Mouse (Mus musculus): ENCODE measurements around the gene Zkscan3. TPM values are rescaled to one million over a fixed set of nuclear protein-coding genes. Genes with fewer than 3 reads are reported as not detected.

The Zkscan3 gene
- polyA plus RNA-seq (2015; fragmentation: Nextera tagmentation; extraction: Ambion mirVana): 65.7 and 71.5 TPM in 2 replicates

- peak within 1 kb of the TSS; percentile 92 for H3K27ac ChIP-seq
- H3K4me3 ChIP-seq: peak within 1 kb of the TSS; percentile 89
- no peaks in the 10 kb centered on the region for H3K27me3 ChIP-seq
- WGBS: under 1% methylated on average over 35 of the region's 35 CpGs
- ATAC-seq (replicated peaks; ENCODE audit: insufficient number of reproducible peaks, insufficient read depth, low FRiP score, low read depth): peak; percentile 92
- peak within 1 kb of the TSS; percentile 61 for H3K4me2 ChIP-seq
- peak within 1 kb of the TSS; percentile 90 for H3K9ac ChIP-seq
- H3K9me3 ChIP-seq (replicated peaks): no peaks in the 10 kb centered on the region
- peaks cover 15% of the 10 kb centered on the region for H3K4me1 ChIP-seq (replicated peaks)
- H3K36me3 ChIP-seq: peaks cover 9% of the 10 kb centered on the region
Measured at GRCm38 (mm10) chr13:21402287-21402846, at the start of gene Zkscan3. Gene Zkscan3, minus strand, starts transcription at chr13:21402755.

GRCm38 (mm10) chr13:21447856-21448614 lies 45.5 kb upstream of the Zkscan3 start:
- H3K4me1 ChIP-seq (replicated peaks): peaks cover 7% of the 10 kb centered on the region; the same call in 1 of the 2 replicates
- no peak overlapping the region for H3K4me3 ChIP-seq
- no peaks in the 10 kb centered on the region for H3K27me3 ChIP-seq
- H3K9ac ChIP-seq: no peak overlapping the region
- no peak overlapping the region for H3K4me2 ChIP-seq
- ATAC-seq (replicated peaks; ENCODE audit: insufficient number of reproducible peaks, insufficient read depth, low FRiP score, low read depth): no peak
- no peak overlapping the region for H3K27ac ChIP-seq
- H3K36me3 ChIP-seq: peaks cover 53% of the 10 kb centered on the region
- H3K9me3 ChIP-seq (replicated peaks): no peaks in the 10 kb centered on the region
- 81% methylated on average over 16 of the region's 16 CpGs for WGBS

- no peak overlapping the region for H3K9ac ChIP-seq
- H3K27ac ChIP-seq: no peak overlapping the region
- H3K4me1 ChIP-seq (replicated peaks): no peaks in the 10 kb centered on the region; the same call in 1 of the 2 replicates
- 83% methylated on average over 9 of the region's 9 CpGs for WGBS
- no peak for ATAC-seq (replicated peaks; ENCODE audit: insufficient number of reproducible peaks, insufficient read depth, low FRiP score, low read depth)
- no peak overlapping the region for H3K4me3 ChIP-seq
- no peaks in the 10 kb centered on the region for H3K9me3 ChIP-seq (replicated peaks)
- peaks cover 57% of the 10 kb centered on the region for H3K36me3 ChIP-seq
- H3K27me3 ChIP-seq: no peaks in the 10 kb centered on the region
- no peak overlapping the region for H3K4me2 ChIP-seq
Measured at GRCm38 (mm10) chr13:21446796-21447195, 44.2 kb upstream of the Zkscan3 start.

GRCm38 (mm10) chr13:21441207-21441572 lies 38.6 kb upstream of the Zkscan3 start:
- peak overlapping the region; percentile 69 for H3K4me2 ChIP-seq
- H3K9ac ChIP-seq: peak overlapping the region; percentile 64
- H3K9me3 ChIP-seq (replicated peaks): no peaks in the 10 kb centered on the region
- H3K4me1 ChIP-seq (replicated peaks): peaks cover 5% of the 10 kb centered on the region
- peaks cover 32% of the 10 kb centered on the region for H3K36me3 ChIP-seq
- no peak for ATAC-seq (replicated peaks; ENCODE audit: insufficient number of reproducible peaks, insufficient read depth, low FRiP score, low read depth)
- WGBS: 17% methylated on average over 10 of the region's 10 CpGs
- H3K27me3 ChIP-seq: no peaks in the 10 kb centered on the region
- H3K27ac ChIP-seq: peak overlapping the region; percentile 87
- peak overlapping the region; percentile 54 for H3K4me3 ChIP-seq

- Histone ChIP-seq H3K4me3 (peak within 1 kb of the TSS; percentile 54), H3K4me2 (peak within 1 kb of the TSS; percentile 69), H3K27me3 (no peaks in the 10 kb centered on the region), H3K9ac (peak within 1 kb of the TSS; percentile 64), H3K4me1 (replicated peaks) (peaks cover 5% of the 10 kb centered on the region), H3K36me3 (peaks cover 27% of the 10 kb centered on the region), H3K27ac (peak within 1 kb of the TSS; percentile 87), H3K9me3 (replicated peaks) (no peaks in the 10 kb centered on the region)
- ATAC-seq (replicated peaks; ENCODE audit: insufficient number of reproducible peaks, insufficient read depth, low FRiP score, low read depth): peak; percentile 89
- 1% methylated on average over 32 of the region's 32 CpGs for WGBS
Measured at GRCm38 (mm10) chr13:21440503-21441206, 38.1 kb upstream of the Zkscan3 start, which contains the start of gene Pgbd1. Gene Pgbd1, minus strand, starts transcription at chr13:21441058.

GRCm38 (mm10) chr13:21435476-21435875 lies 32.9 kb upstream of the Zkscan3 start:
- Histone ChIP-seq H3K4me1 (replicated peaks) (peaks cover 5% of the 10 kb centered on the region), H3K27me3 (no peaks in the 10 kb centered on the region), H3K27ac (no peak overlapping the region), H3K4me3 (no peak overlapping the region), H3K36me3 (no peaks in the 10 kb centered on the region), H3K4me2 (no peak overlapping the region), H3K9ac (no peak overlapping the region), H3K9me3 (replicated peaks) (no peaks in the 10 kb centered on the region)
- ATAC-seq (replicated peaks; ENCODE audit: insufficient number of reproducible peaks, insufficient read depth, low FRiP score, low read depth): no peak; the same call in 1 of the 2 replicates
- 78% methylated on average over 4 of the region's 4 CpGs for WGBS

GRCm38 (mm10) chr13:21427631-21428030 lies 25.1 kb upstream of the Zkscan3 start:
- WGBS: 92% methylated on average over 1 of the region's 1 CpGs
- Histone ChIP-seq H3K9ac (no peak overlapping the region), H3K4me3 (no peak overlapping the region), H3K27ac (no peak overlapping the region), H3K9me3 (replicated peaks) (no peaks in the 10 kb centered on the region), H3K4me2 (no peak overlapping the region), H3K36me3 (no peaks in the 10 kb centered on the region), H3K4me1 (replicated peaks) (no peaks in the 10 kb centered on the region), H3K27me3 (no peaks in the 10 kb centered on the region)
- ATAC-seq (replicated peaks; ENCODE audit: insufficient number of reproducible peaks, insufficient read depth, low FRiP score, low read depth): no peak

GRCm38 (mm10) chr13:21423301-21423700 lies 20.7 kb upstream of the Zkscan3 start:
- Histone ChIP-seq H3K27me3 (no peaks in the 10 kb centered on the region), H3K4me1 (replicated peaks) (peaks cover 4% of the 10 kb centered on the region), H3K4me2 (no peak overlapping the region), H3K36me3 (no peaks in the 10 kb centered on the region), H3K9me3 (replicated peaks) (no peaks in the 10 kb centered on the region), H3K9ac (no peak overlapping the region), H3K27ac (no peak overlapping the region), H3K4me3 (no peak overlapping the region)
- 60% methylated on average over 5 of the region's 5 CpGs for WGBS
- no peak for ATAC-seq (replicated peaks; ENCODE audit: insufficient number of reproducible peaks, insufficient read depth, low FRiP score, low read depth)

GRCm38 (mm10) chr13:21418865-21419264 lies 16.3 kb upstream of the Zkscan3 start:
- Histone ChIP-seq H3K9ac (no peak overlapping the region), H3K27me3 (no peaks in the 10 kb centered on the region), H3K9me3 (replicated peaks) (no peaks in the 10 kb centered on the region), H3K27ac (no peak overlapping the region), H3K4me1 (replicated peaks) (peaks cover 13% of the 10 kb centered on the region), H3K4me3 (no peak overlapping the region), H3K36me3 (no peaks in the 10 kb centered on the region), H3K4me2 (no peak overlapping the region)
- no peak for ATAC-seq (replicated peaks; ENCODE audit: insufficient number of reproducible peaks, insufficient read depth, low FRiP score, low read depth)
- 28% methylated on average over 6 of the region's 6 CpGs for WGBS

GRCm38 (mm10) chr13:21417298-21418010 lies 14.9 kb upstream of the Zkscan3 start:
- 80% methylated on average over 6 of the region's 6 CpGs for WGBS
- no peaks in the 10 kb centered on the region for H3K27me3 ChIP-seq
- H3K9ac ChIP-seq: no peak overlapping the region
- no peaks in the 10 kb centered on the region for H3K9me3 ChIP-seq (replicated peaks)
- peaks cover 13% of the 10 kb centered on the region for H3K4me1 ChIP-seq (replicated peaks)
- no peak overlapping the region for H3K4me2 ChIP-seq
- no peak for ATAC-seq (replicated peaks; ENCODE audit: insufficient number of reproducible peaks, insufficient read depth, low FRiP score, low read depth)
- no peak overlapping the region for H3K27ac ChIP-seq
- no peaks in the 10 kb centered on the region for H3K36me3 ChIP-seq
- H3K4me3 ChIP-seq: no peak overlapping the region

- no peak overlapping the region for H3K4me3 ChIP-seq
- H3K27ac ChIP-seq: no peak overlapping the region
- H3K4me2 ChIP-seq: no peak overlapping the region
- 84% methylated on average over 2 of the region's 2 CpGs for WGBS
- H3K9me3 ChIP-seq (replicated peaks): no peaks in the 10 kb centered on the region
- no peaks in the 10 kb centered on the region for H3K36me3 ChIP-seq
- no peak overlapping the region for H3K9ac ChIP-seq
- H3K27me3 ChIP-seq: no peaks in the 10 kb centered on the region
- ATAC-seq (replicated peaks; ENCODE audit: insufficient number of reproducible peaks, insufficient read depth, low FRiP score, low read depth): no peak
- peaks cover 13% of the 10 kb centered on the region for H3K4me1 ChIP-seq (replicated peaks)
Measured at GRCm38 (mm10) chr13:21415750-21416149, 13.2 kb upstream of the Zkscan3 start.

All from heart, embryonic 15.5 days (tissue).